Comparison of ENCODE assay signal across 8 mouse cellular contexts in the genomic region with DNA sequence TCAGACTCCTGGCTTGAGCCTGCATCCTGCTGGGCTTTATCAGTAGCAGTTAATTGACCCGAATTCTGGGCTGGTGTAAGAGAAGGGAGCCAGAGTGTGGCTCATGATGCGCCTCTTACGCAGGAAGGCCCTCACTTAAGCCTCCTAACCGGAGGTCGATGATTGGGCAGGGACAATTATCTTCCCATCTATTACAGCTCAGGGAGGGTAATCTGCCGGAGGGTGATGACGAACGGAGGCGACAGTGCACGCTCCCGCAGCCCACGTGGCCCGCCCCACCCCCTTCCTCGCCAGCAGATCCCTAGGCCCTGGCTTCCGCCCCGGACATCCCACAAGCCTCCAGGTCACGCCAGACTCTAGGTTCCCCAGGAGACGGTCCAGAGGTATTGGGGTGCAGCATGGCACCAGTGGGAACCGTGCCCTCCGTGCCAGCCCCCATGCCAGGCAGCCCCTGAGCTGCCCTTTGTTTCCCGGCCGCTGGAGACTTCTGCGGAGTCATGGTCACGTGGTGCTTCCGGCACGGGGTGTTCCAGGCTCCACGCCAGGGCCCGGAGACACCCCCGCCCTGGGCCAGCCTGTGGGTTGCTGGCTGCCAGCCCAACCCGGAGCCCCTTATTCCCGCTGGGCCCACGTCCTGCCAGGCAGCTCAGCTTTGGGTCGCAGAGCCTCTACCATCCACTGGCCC. TPM values are rescaled to one million over a fixed set of nuclear protein-coding genes. Genes with fewer than 3 reads are reported as not detected.
DNase-seq lines count a peak whose midpoint lies in the region; ATAC-seq and TF ChIP-seq lines count a peak whose summit lies in the region.

No protein-coding gene starts in this region.

- no peak for TF ChIP-seq CTCF in E14TG2a.4 (conservative IDR thresholded peaks at IDR 0.05; ENCODE audit: low read length)
- 0 out of 2 replicates have a peak, but pooled peaks have one; percentile 1 for TF ChIP-seq CTCF in liver, postnatal 0 days (IDR thresholded peaks at IDR 0.05; ENCODE audit: low read depth)

- H3K4me1 ChIP-seq in E14TG2a.4 (replicated peaks; ENCODE audit: low read depth, low read length) = peaks cover 69% of the 10 kb centered on the region
- H3K4me1 ChIP-seq in forebrain, embryonic 13.5 days = peaks cover 28% of the 10 kb centered on the region
- H3K4me1 ChIP-seq in liver, postnatal 0 days (ENCODE audit: insufficient read depth) = peaks cover 15% of the 10 kb centered on the region
- peaks cover 47% of the 10 kb centered on the region for H3K4me1 ChIP-seq in neural tube, embryonic 13.5 days (replicated peaks)

- H3K9ac ChIP-seq in forebrain, embryonic 13.5 days = peak overlapping the region; percentile 69
- peak overlapping the region; percentile 67 for H3K9ac ChIP-seq in liver, postnatal 0 days (replicated peaks)
- H3K9ac ChIP-seq in neural tube, embryonic 13.5 days = peak overlapping the region; percentile 71

- no peaks in the 10 kb centered on the region for H3K9me3 ChIP-seq in E14TG2a.4 (ENCODE audit: low read length)
- H3K9me3 ChIP-seq in forebrain, embryonic 13.5 days (replicated peaks) = no peaks in the 10 kb centered on the region
- no peaks in the 10 kb centered on the region for H3K9me3 ChIP-seq in liver, postnatal 0 days (ENCODE audit: low read length)
- no peaks in the 10 kb centered on the region for H3K9me3 ChIP-seq in neural tube, embryonic 13.5 days

- peak; percentile 77 for DNase-seq in c-Kit-positive CD71-positive TER-119-positive erythroid progenitor cells, embryonic 14.5 days (ENCODE audit: low spot score)
- peak; percentile 87 to 91 for DNase-seq in heart, postnatal 10 days
- peak; percentile 93 for DNase-seq in layer of hippocampus, adult 11-12 months (ENCODE audit: low spot score)
- DNase-seq in liver, postnatal 0 days = peak; percentile 84
- peak; percentile 76 for DNase-seq in telencephalon, adult 2 months (ENCODE audit: low read depth, low spot score)

- H3K27ac ChIP-seq in forebrain, embryonic 13.5 days = peak overlapping the region; percentile 94
- H3K27ac ChIP-seq in liver, postnatal 0 days (ENCODE audit: low read depth) = peak overlapping the region; percentile 68
- H3K27ac ChIP-seq in neural tube, embryonic 13.5 days (replicated peaks) = peak overlapping the region; percentile 98

- ATAC-seq in forebrain, embryonic 13.5 days = peak; percentile 90
- peak; percentile 94 for ATAC-seq in liver, postnatal 0 days
- peak; percentile 91 for ATAC-seq in neural tube, embryonic 13.5 days (ENCODE audit: low read depth)

- TF ChIP-seq EP300 in liver, postnatal 0 days (IDR thresholded peaks at IDR 0.05; ENCODE audit: low read depth) = peak; percentile 80; the same call in 1 of the 2 replicates

- intact Hi-C loops in heart, postnatal 10 days (cut with DNase I) = loop anchor here (5.0 kb wide), 1 partner anchor 75 kb away; the partner anchor contains the start of gene Mat2a

- H3K36me3 ChIP-seq in E14TG2a.4 (ENCODE audit: insufficient read depth, low read length) = no peaks in the 10 kb centered on the region
- H3K36me3 ChIP-seq in forebrain, embryonic 13.5 days (ENCODE audit: poor library complexity, severe bottlenecking) = no peaks in the 10 kb centered on the region
- no peaks in the 10 kb centered on the region for H3K36me3 ChIP-seq in liver, postnatal 0 days (replicated peaks; ENCODE audit: insufficient read depth, low read length)
- H3K36me3 ChIP-seq in neural tube, embryonic 13.5 days = no peaks in the 10 kb centered on the region

- peaks cover 22% of the 10 kb centered on the region for H3K27me3 ChIP-seq in E14TG2a.4 (ENCODE audit: insufficient read depth, low read length)
- H3K27me3 ChIP-seq in forebrain, embryonic 13.5 days = no peaks in the 10 kb centered on the region
- H3K27me3 ChIP-seq in liver, postnatal 0 days (ENCODE audit: insufficient read depth, low read length) = no peaks in the 10 kb centered on the region
- H3K27me3 ChIP-seq in neural tube, embryonic 13.5 days = no peaks in the 10 kb centered on the region

- WGBS in forebrain, embryonic 13.5 days = 2% methylated on average over 33 of the region's 33 CpGs
- 8% methylated on average over 32 of the region's 33 CpGs for WGBS in liver, postnatal 0 days (ENCODE audit: insufficient replicate concordance)
- 3% methylated on average over 33 of the region's 33 CpGs for WGBS in neural tube, embryonic 13.5 days

- peak overlapping the region; percentile 62 for H3K4me2 ChIP-seq in forebrain, embryonic 13.5 days
- peak overlapping the region; percentile 83 for H3K4me2 ChIP-seq in liver, postnatal 0 days (ENCODE audit: low read depth, low read length)
- H3K4me2 ChIP-seq in neural tube, embryonic 13.5 days = peak overlapping the region; percentile 58

- peak overlapping the region; percentile 60 for H3K4me3 ChIP-seq in E14TG2a.4 (replicated peaks; ENCODE audit: low read length)
- peak overlapping the region; percentile 37 for H3K4me3 ChIP-seq in forebrain, embryonic 13.5 days
- H3K4me3 ChIP-seq in liver, postnatal 0 days (ENCODE audit: low read depth, low read length) = peak overlapping the region; percentile 46
- peak overlapping the region; percentile 28 for H3K4me3 ChIP-seq in neural tube, embryonic 13.5 days

RNA-seq across cellular contexts. Expression of gene Sh2d6, which starts 9.0 kb away (rescaled TPM):
- 0.62 and 0.89 TPM in 2 replicates for polyA plus RNA-seq in forebrain, embryonic 13.5 days (2015; fragmentation: Nextera tagmentation; extraction: Ambion mirVana)
- total RNA-seq in heart, postnatal 10 days (2021) = under 1 TPM in 1 of 2 experiments, not detected in 1; 0.40 TPM
- not detected in 2 replicates for polyA plus RNA-seq in liver, postnatal 0 days (2015; fragmentation: Nextera tagmentation; extraction: Ambion mirVana)
- polyA plus RNA-seq in neural tube, embryonic 13.5 days (2015; fragmentation: Nextera tagmentation; extraction: Ambion mirVana) = 0.36 and 0.55 TPM in 2 replicates

RNA-seq across cellular contexts. Expression of gene Capg, which starts 31.7 kb away (rescaled TPM):
- polyA plus RNA-seq in forebrain, embryonic 13.5 days (2015; fragmentation: Nextera tagmentation; extraction: Ambion mirVana) = 4.7 and 4.8 TPM in 2 replicates
- total RNA-seq in heart, postnatal 10 days (2021) = 10 to 100 TPM; 11.5 to 13.1 TPM
- 20.0 and 22.8 TPM in 2 replicates for polyA plus RNA-seq in liver, postnatal 0 days (2015; fragmentation: Nextera tagmentation; extraction: Ambion mirVana)
- 11.9 and 12.9 TPM in 2 replicates for polyA plus RNA-seq in neural tube, embryonic 13.5 days (2015; fragmentation: Nextera tagmentation; extraction: Ambion mirVana)

Comparison
In these comparisons a context has a peak if more than half of its experiments do, and no peak if none do; other contexts are left out.
1. Peak in every context shown above with its lines: DNase-seq, ATAC-seq, H3K4me3 ChIP-seq and H3K27ac ChIP-seq.